In genomic region chr7:127513016-127513390, GRCm38 (mm10) we compare ENCODE assay signal across 8 mouse cellular contexts. TPM values are rescaled to one million over a fixed set of nuclear protein-coding genes. Genes with fewer than 3 reads are reported as not detected.
DNase-seq lines count a peak whose midpoint lies in the region; ATAC-seq lines count a peak whose summit lies in the region.

No protein-coding gene starts in this region.

- H3K4me3 ChIP-seq in embryonic facial prominence, embryonic 10.5 days, result peak overlapping the region; percentile 82
- peak overlapping the region; percentile 88 for H3K4me3 ChIP-seq in hindbrain, embryonic 14.5 days (replicated peaks; ENCODE audit: low read length)
- peak overlapping the region; percentile 75 for H3K4me3 ChIP-seq in lung, embryonic 15.5 days
- H3K4me3 ChIP-seq in stomach, embryonic 14.5 days (ENCODE audit: low read depth, low read length), result peak overlapping the region; percentile 71

- H3K4me1 ChIP-seq in embryonic facial prominence, embryonic 10.5 days, result peaks cover 23% of the 10 kb centered on the region
- H3K4me1 ChIP-seq in hindbrain, embryonic 14.5 days (replicated peaks; ENCODE audit: control insufficient read depth, insufficient read depth, low read length), result peaks cover 15% of the 10 kb centered on the region
- H3K4me1 ChIP-seq in lung, embryonic 15.5 days, result peaks cover 16% of the 10 kb centered on the region
- peaks cover 6% of the 10 kb centered on the region; the same call in 1 of the 2 replicates for H3K4me1 ChIP-seq in stomach, embryonic 14.5 days (ENCODE audit: control insufficient read depth, insufficient read depth, low read length)

- H3K27ac ChIP-seq in embryonic facial prominence, embryonic 10.5 days (replicated peaks), result peak overlapping the region; percentile 99
- H3K27ac ChIP-seq in hindbrain, embryonic 14.5 days, result peak overlapping the region; percentile 99; the same call in 1 of the 2 replicates
- H3K27ac ChIP-seq in lung, embryonic 15.5 days, result peak overlapping the region; percentile 99
- peak overlapping the region; percentile 97 for H3K27ac ChIP-seq in stomach, embryonic 14.5 days (ENCODE audit: low read length)

- no peak for ATAC-seq in frontal cortex, adult (ENCODE audit: low TSS enrichment)
- ATAC-seq in hindbrain, embryonic 14.5 days (ENCODE audit: low FRiP score), result no peak
- ATAC-seq in lung, embryonic 15.5 days (ENCODE audit: borderline replicate concordance, extremely low read depth, low FRiP score, low TSS enrichment), result no peak
- ATAC-seq in stomach, embryonic 14.5 days (ENCODE audit: insufficient number of reproducible peaks, insufficient read depth, low FRiP score, low read depth), result no peak

- H3K36me3 ChIP-seq in embryonic facial prominence, embryonic 10.5 days (replicated peaks), result peaks cover 46% of the 10 kb centered on the region
- H3K36me3 ChIP-seq in hindbrain, embryonic 14.5 days (replicated peaks; ENCODE audit: control insufficient read depth, insufficient read depth), result peaks cover 44% of the 10 kb centered on the region
- peaks cover 28% of the 10 kb centered on the region for H3K36me3 ChIP-seq in lung, embryonic 15.5 days
- H3K36me3 ChIP-seq in stomach, embryonic 14.5 days (ENCODE audit: control insufficient read depth, insufficient read depth, low read length), result peaks cover 25% of the 10 kb centered on the region

- WGBS in embryonic facial prominence, embryonic 10.5 days, result 50% methylated on average over 8 of the region's 8 CpGs
- 51% methylated on average over 8 of the region's 8 CpGs for WGBS in hindbrain, embryonic 14.5 days
- 16% methylated on average over 8 of the region's 8 CpGs for WGBS in lung, embryonic 15.5 days
- WGBS in stomach, embryonic 14.5 days, result 32% methylated on average over 8 of the region's 8 CpGs

- H3K27me3 ChIP-seq in embryonic facial prominence, embryonic 10.5 days (replicated peaks; ENCODE audit: low read depth, poor library complexity, severe bottlenecking), result no peaks in the 10 kb centered on the region
- H3K27me3 ChIP-seq in hindbrain, embryonic 14.5 days (ENCODE audit: control insufficient read depth, insufficient read depth, low read length), result no peaks in the 10 kb centered on the region
- no peaks in the 10 kb centered on the region for H3K27me3 ChIP-seq in lung, embryonic 15.5 days
- H3K27me3 ChIP-seq in stomach, embryonic 14.5 days (ENCODE audit: control insufficient read depth, insufficient read depth, low read length), result no peaks in the 10 kb centered on the region

- peak overlapping the region; percentile 62 for H3K4me2 ChIP-seq in hindbrain, embryonic 14.5 days (replicated peaks)
- H3K4me2 ChIP-seq in lung, embryonic 15.5 days, result peak overlapping the region; percentile 70
- H3K4me2 ChIP-seq in stomach, embryonic 14.5 days (replicated peaks; ENCODE audit: low read depth, low read length), result peak overlapping the region; percentile 52

- H3K9me3 ChIP-seq in embryonic facial prominence, embryonic 10.5 days, result no peaks in the 10 kb centered on the region
- no peaks in the 10 kb centered on the region for H3K9me3 ChIP-seq in hindbrain, embryonic 14.5 days (ENCODE audit: control insufficient read depth, low read length)
- H3K9me3 ChIP-seq in lung, embryonic 15.5 days, result no peaks in the 10 kb centered on the region
- H3K9me3 ChIP-seq in stomach, embryonic 14.5 days (ENCODE audit: control insufficient read depth, low read depth, low read length), result no peaks in the 10 kb centered on the region

- peak; percentile 12 to 18 for DNase-seq in frontal cortex, postnatal 36 days (ENCODE audit: low spot score in 2 of 2)
- peak; percentile 47 to 49 for DNase-seq in B cell, adult 2 months
- DNase-seq in embryonic facial prominence, embryonic 10.5 days (ENCODE audit: low spot score), result no peak
- no peak for DNase-seq in hindbrain, embryonic 14.5 days (ENCODE audit: low spot score)
- no peak for DNase-seq in urinary bladder, postnatal 14 days (ENCODE audit: low spot score)

- peak overlapping the region; percentile 83 for H3K9ac ChIP-seq in hindbrain, embryonic 14.5 days
- H3K9ac ChIP-seq in lung, embryonic 15.5 days, result peak overlapping the region; percentile 95; the same call in 1 of the 2 replicates
- peak overlapping the region; percentile 81; the same call in 1 of the 2 replicates for H3K9ac ChIP-seq in stomach, embryonic 14.5 days (replicated peaks; ENCODE audit: low read depth, low read length)

RNA-seq across cellular contexts. Expression of gene Srcap, which starts 1.2 kb away (rescaled TPM):
- polyA plus RNA-seq in embryonic facial prominence, embryonic 10.5 days (2016; fragmentation: Nextera tagmentation; extraction: Ambion mirVana), result 55.8 and 62.8 TPM in 2 replicates
- 62.1 and 67.3 TPM in 2 replicates for polyA plus RNA-seq in hindbrain, embryonic 14.5 days (2014; fragmentation: Nextera tagmentation; extraction: Ambion mirVana)
- 51.2 and 63.7 TPM in 2 replicates for polyA plus RNA-seq in lung, embryonic 15.5 days (2015; fragmentation: Nextera tagmentation; extraction: Ambion mirVana)
- polyA plus RNA-seq in stomach, embryonic 14.5 days (2014; fragmentation: Nextera tagmentation; extraction: Ambion mirVana), result 60.5 and 65.2 TPM in 2 replicates

RNA-seq across cellular contexts. Expression of gene Gm42715, which starts 6.4 kb away (rescaled TPM):
- polyA plus RNA-seq in embryonic facial prominence, embryonic 10.5 days (2016; fragmentation: Nextera tagmentation; extraction: Ambion mirVana), result 16.6 and 17.8 TPM in 2 replicates
- 15.6 TPM in 2 replicates for polyA plus RNA-seq in hindbrain, embryonic 14.5 days (2014; fragmentation: Nextera tagmentation; extraction: Ambion mirVana)
- 13.8 and 15.4 TPM in 2 replicates for polyA plus RNA-seq in lung, embryonic 15.5 days (2015; fragmentation: Nextera tagmentation; extraction: Ambion mirVana)
- polyA plus RNA-seq in stomach, embryonic 14.5 days (2014; fragmentation: Nextera tagmentation; extraction: Ambion mirVana), result 20.8 and 22.1 TPM in 2 replicates

RNA-seq across cellular contexts. Expression of gene Fbrs, which starts 34.0 kb away (rescaled TPM):
- polyA plus RNA-seq in embryonic facial prominence, embryonic 10.5 days (2016; fragmentation: Nextera tagmentation; extraction: Ambion mirVana), result 8.6 and 9.0 TPM in 2 replicates
- polyA plus RNA-seq in hindbrain, embryonic 14.5 days (2014; fragmentation: Nextera tagmentation; extraction: Ambion mirVana), result 13.6 and 15.3 TPM in 2 replicates
- polyA plus RNA-seq in lung, embryonic 15.5 days (2015; fragmentation: Nextera tagmentation; extraction: Ambion mirVana), result 12.2 and 13.3 TPM in 2 replicates
- 14.9 and 18.5 TPM in 2 replicates for polyA plus RNA-seq in stomach, embryonic 14.5 days (2014; fragmentation: Nextera tagmentation; extraction: Ambion mirVana)

RNA-seq across cellular contexts. Expression of gene Tmem265, which starts 48.2 kb away (rescaled TPM):
- 5.1 and 7.3 TPM in 2 replicates for polyA plus RNA-seq in embryonic facial prominence, embryonic 10.5 days (2016; fragmentation: Nextera tagmentation; extraction: Ambion mirVana)
- polyA plus RNA-seq in hindbrain, embryonic 14.5 days (2014; fragmentation: Nextera tagmentation; extraction: Ambion mirVana), result 7.1 and 10.3 TPM in 2 replicates
- 4.7 and 7.7 TPM in 2 replicates for polyA plus RNA-seq in lung, embryonic 15.5 days (2015; fragmentation: Nextera tagmentation; extraction: Ambion mirVana)
- 7.2 and 11.3 TPM in 2 replicates for polyA plus RNA-seq in stomach, embryonic 14.5 days (2014; fragmentation: Nextera tagmentation; extraction: Ambion mirVana)

RNA-seq across cellular contexts. Expression of gene Prr14, which starts 53.6 kb away (rescaled TPM):
- polyA plus RNA-seq in embryonic facial prominence, embryonic 10.5 days (2016; fragmentation: Nextera tagmentation; extraction: Ambion mirVana), result 46.3 and 47.9 TPM in 2 replicates
- 36.1 and 37.5 TPM in 2 replicates for polyA plus RNA-seq in hindbrain, embryonic 14.5 days (2014; fragmentation: Nextera tagmentation; extraction: Ambion mirVana)
- 37.1 and 40.4 TPM in 2 replicates for polyA plus RNA-seq in lung, embryonic 15.5 days (2015; fragmentation: Nextera tagmentation; extraction: Ambion mirVana)
- polyA plus RNA-seq in stomach, embryonic 14.5 days (2014; fragmentation: Nextera tagmentation; extraction: Ambion mirVana), result 49.9 and 55.0 TPM in 2 replicates

Comparison
In these comparisons a context has a peak if more than half of its experiments do, and no peak if none do; other contexts are left out.
1. DNase-seq: peak in frontal cortex, postnatal 36 days (2 of 2) and B cell, adult 2 months (2 of 2); none in embryonic facial prominence, embryonic 10.5 days (single experiment), hindbrain, embryonic 14.5 days (single experiment) and urinary bladder, postnatal 14 days (single experiment).
2. Peak in every context shown above with its lines, with median percentiles within 50 percentile points of each other: H3K27ac ChIP-seq, H3K4me3 ChIP-seq, H3K4me2 ChIP-seq and H3K9ac ChIP-seq.